ENCODE assay signal across 8 mouse cellular contexts in the genomic region with DNA sequence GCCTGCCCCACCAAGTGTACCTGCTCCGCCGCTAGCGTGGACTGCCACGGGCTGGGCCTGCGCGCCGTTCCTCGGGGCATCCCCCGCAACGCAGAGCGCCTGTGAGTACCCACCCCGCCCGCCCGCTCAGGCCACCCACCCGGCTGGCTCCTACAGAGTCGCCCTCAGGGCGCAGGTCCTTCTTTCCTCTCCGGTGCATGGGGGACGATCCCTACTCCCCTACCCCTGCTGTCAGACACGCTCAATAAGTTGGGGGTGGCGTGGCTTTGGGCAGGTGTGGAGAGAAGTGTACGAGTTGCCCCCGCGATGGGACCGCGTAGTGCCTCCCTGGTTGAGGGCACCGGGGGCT. TPM values are rescaled to one million over a fixed set of nuclear protein-coding genes. Genes with fewer than 3 reads are reported as not detected.
DNase-seq lines count a peak whose midpoint lies in the region; ATAC-seq lines count a peak whose summit lies in the region.

No protein-coding gene starts in this region.

- no peaks in the 10 kb centered on the region for H3K9me3 ChIP-seq in hindbrain, embryonic 13.5 days
- H3K9me3 ChIP-seq in midbrain, embryonic 11.5 days (ENCODE audit: control insufficient read depth, low read length): no peaks in the 10 kb centered on the region

- no peak for DNase-seq in cerebellum, postnatal 4 days (ENCODE audit: low spot score in 2 of 2)
- DNase-seq in right cerebral cortex, postnatal 14 days: peak; percentile 12
- no peak for DNase-seq in right cerebral cortex, postnatal 36 days (ENCODE audit: low spot score in 2 of 2)
- peak; percentile 95 for DNase-seq in midbrain, embryonic 11.5 days (ENCODE audit: low spot score, missing footprints)
- DNase-seq in gastrocnemius, adult 18-20 months (ENCODE audit: low spot score): no peak

- H3K4me3 ChIP-seq in hindbrain, embryonic 13.5 days: peak overlapping the region; percentile 66
- H3K4me3 ChIP-seq in midbrain, embryonic 11.5 days (ENCODE audit: low read depth, low read length): peak overlapping the region; percentile 53

- peaks cover 30% of the 10 kb centered on the region for H3K4me1 ChIP-seq in hindbrain, embryonic 13.5 days (replicated peaks)
- peaks cover 8% of the 10 kb centered on the region for H3K4me1 ChIP-seq in midbrain, embryonic 11.5 days (ENCODE audit: control insufficient read depth, insufficient read depth, low read length)

- peak overlapping the region; percentile 99 for H3K4me2 ChIP-seq in hindbrain, embryonic 13.5 days
- H3K4me2 ChIP-seq in midbrain, embryonic 11.5 days: peak overlapping the region; percentile 82

- 1% methylated on average over 24 of the region's 27 CpGs for WGBS in hindbrain, embryonic 13.5 days
- WGBS in midbrain, embryonic 11.5 days: under 1% methylated on average over 25 of the region's 27 CpGs

- H3K36me3 ChIP-seq in hindbrain, embryonic 13.5 days: no peaks in the 10 kb centered on the region
- no peaks in the 10 kb centered on the region for H3K36me3 ChIP-seq in midbrain, embryonic 11.5 days (ENCODE audit: control insufficient read depth, insufficient read depth, low read length)

- no peak overlapping the region for H3K27ac ChIP-seq in hindbrain, embryonic 13.5 days
- no peak overlapping the region for H3K27ac ChIP-seq in midbrain, embryonic 11.5 days (ENCODE audit: low read depth, low read length)

- ATAC-seq in cerebellum, adult (ENCODE audit: insufficient number of reproducible peaks, low FRiP score, low TSS enrichment): 0 out of 2 replicates have a peak, but pooled peaks have one; percentile 1
- no peak for ATAC-seq in hindbrain, embryonic 13.5 days (ENCODE audit: low FRiP score)
- ATAC-seq in midbrain, embryonic 11.5 days (ENCODE audit: low FRiP score): peak; percentile 38
- ATAC-seq in megakaryocyte progenitor cell, adult 5-6 weeks (replicated peaks; ENCODE audit: poor library complexity): no peak

- peak overlapping the region; percentile 77 for H3K9ac ChIP-seq in hindbrain, embryonic 13.5 days
- peak overlapping the region; percentile 55 for H3K9ac ChIP-seq in midbrain, embryonic 11.5 days (ENCODE audit: low read length)

- H3K27me3 ChIP-seq in hindbrain, embryonic 13.5 days: peaks cover 75% of the 10 kb centered on the region
- H3K27me3 ChIP-seq in midbrain, embryonic 11.5 days (ENCODE audit: control insufficient read depth, insufficient read depth, low read length): peaks cover 50% of the 10 kb centered on the region

RNA-seq across cellular contexts. Expression of a gene that starts 0.6 kb away (rescaled TPM):
- polyA plus RNA-seq in hindbrain, embryonic 13.5 days (2015; fragmentation: Nextera tagmentation; extraction: Ambion mirVana): 25.9 and 28.7 TPM in 2 replicates
- 11.1 and 11.4 TPM in 2 replicates for polyA plus RNA-seq in midbrain, embryonic 11.5 days (2014; fragmentation: Nextera tagmentation; extraction: Ambion mirVana)
- total RNA-seq in gastrocnemius, adult 18-20 months (2021): 1 to 10 TPM; 7.9 to 9.0 TPM
- total RNA-seq in megakaryocyte progenitor cell, adult 5-6 weeks (2015): not detected in 2 replicates
- not detected in 2 replicates for total RNA-seq in megakaryocyte progenitor cell, adult 5-6 weeks (2017)

Comparison
In these comparisons a context has a peak if more than half of its experiments do, and no peak if none do; other contexts are left out.
1. DNase-seq: peak in right cerebral cortex, postnatal 14 days (single experiment) and midbrain, embryonic 11.5 days (single experiment); none in cerebellum, postnatal 4 days (0 of 2), right cerebral cortex, postnatal 36 days (0 of 2) and gastrocnemius, adult 18-20 months (single experiment).
2. ATAC-seq: peak in cerebellum, adult (single experiment) and midbrain, embryonic 11.5 days (single experiment); none in hindbrain, embryonic 13.5 days (single experiment) and megakaryocyte progenitor cell, adult 5-6 weeks (single experiment).
3. RNA of a gene that starts 0.6 kb away (total RNA-seq): 7.9 to 9.0 TPM in gastrocnemius, adult 18-20 months; not detected in megakaryocyte progenitor cell, adult 5-6 weeks; every median in the first group is over 4 times any median in the second.